Mouse (Mus musculus) kidney, adult 2 months (tissue): ENCODE measurements around the gene Rbbp8nl.

Experiments used
- CTCF ChIP-seq: fragments of 200-500 bp; conservative IDR thresholded peaks from 2 replicates; pipeline ENCODE4 v1.5.1; 2011; ENCODE audit warnings: low read depth, mild to moderate bottlenecking, control low read depth, low read length, moderate library complexity, mixed read lengths; ENCODE audit not compliant: insufficient read depth, insufficient read length
- POLR2A ChIP-seq: fragments of 200-500 bp; IDR thresholded peaks from one replicate; pipeline ENCODE4 v1.6.1; 2011; ENCODE audit warnings: low read depth, low read length, control low read depth

DNA sequence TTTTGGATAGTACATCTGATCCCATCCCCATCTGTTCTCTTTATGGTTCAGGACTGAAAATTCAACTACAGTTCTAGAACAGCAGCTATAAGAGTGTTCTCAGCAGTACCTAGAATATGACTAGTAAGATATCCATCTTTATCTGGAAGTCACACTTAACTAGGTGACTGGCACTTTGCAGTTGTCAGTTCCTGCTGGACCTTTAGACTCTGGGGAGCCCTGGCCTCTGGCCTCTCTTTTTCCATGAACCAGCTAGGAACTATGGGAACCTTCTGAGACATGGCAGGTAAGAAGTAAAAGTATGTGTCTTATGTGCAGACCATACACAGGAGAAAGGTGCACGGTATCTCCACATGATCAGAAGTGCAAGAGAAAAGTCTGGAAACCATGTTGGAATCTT is 39.8 kb upstream of the Rbbp8nl start:
- no peak for TF ChIP-seq POLR2A
- no peak for TF ChIP-seq CTCF
